Mouse (Mus musculus) lung, postnatal 4 days (tissue): ENCODE data around the gene Fpr-rs7.

Source experiments
- DNase-seq, 2 experiments: peaks; one replicate each; pipeline ENCODE4 v3.0.0; 2021

Fpr-rs7 gene

DNA sequence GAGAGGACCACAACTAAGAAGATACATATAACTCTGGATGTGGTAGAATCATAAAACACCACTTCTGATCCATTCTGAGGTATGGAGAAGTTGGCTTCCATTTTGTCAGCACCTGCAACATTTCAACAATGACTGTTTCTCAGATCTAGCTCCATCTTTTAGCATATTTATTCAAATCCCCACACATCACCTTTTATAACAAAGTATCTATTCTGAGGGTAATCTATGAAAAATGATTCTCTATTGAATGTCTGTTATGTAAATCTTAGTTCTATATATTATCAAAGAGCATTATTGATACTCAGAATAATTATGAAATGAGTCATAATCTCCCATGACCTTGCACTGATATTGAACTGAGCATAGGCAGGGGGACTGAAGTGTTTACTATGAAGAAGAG lies at the start of gene Fpr-rs7:
Gene Fpr-rs7 (minus strand): TSS at position 101 of the 400 bp plus-strand sequence.
- DNase-seq, result no peak

DNA sequence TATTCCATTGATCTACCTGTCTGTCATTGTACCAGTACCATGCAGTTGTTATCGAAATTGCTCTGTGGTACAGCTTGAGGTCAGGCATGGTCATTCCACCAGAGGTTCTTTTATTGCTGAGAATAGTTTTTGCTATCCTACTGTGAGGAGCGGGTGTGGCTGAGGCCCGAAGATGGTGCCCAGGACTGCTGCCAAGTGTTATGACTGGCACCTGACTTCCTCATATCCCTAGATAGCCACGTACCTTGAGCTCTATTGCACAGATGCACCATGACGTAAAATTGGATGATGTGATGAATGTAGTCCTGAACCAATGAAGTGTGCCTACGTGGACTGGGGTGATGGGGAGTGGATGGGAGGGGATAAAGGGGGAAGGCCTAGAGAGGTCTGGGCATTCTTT lies 39.9 kb downstream of the Fpr-rs7 start:
- no peak for DNase-seq

DNA sequence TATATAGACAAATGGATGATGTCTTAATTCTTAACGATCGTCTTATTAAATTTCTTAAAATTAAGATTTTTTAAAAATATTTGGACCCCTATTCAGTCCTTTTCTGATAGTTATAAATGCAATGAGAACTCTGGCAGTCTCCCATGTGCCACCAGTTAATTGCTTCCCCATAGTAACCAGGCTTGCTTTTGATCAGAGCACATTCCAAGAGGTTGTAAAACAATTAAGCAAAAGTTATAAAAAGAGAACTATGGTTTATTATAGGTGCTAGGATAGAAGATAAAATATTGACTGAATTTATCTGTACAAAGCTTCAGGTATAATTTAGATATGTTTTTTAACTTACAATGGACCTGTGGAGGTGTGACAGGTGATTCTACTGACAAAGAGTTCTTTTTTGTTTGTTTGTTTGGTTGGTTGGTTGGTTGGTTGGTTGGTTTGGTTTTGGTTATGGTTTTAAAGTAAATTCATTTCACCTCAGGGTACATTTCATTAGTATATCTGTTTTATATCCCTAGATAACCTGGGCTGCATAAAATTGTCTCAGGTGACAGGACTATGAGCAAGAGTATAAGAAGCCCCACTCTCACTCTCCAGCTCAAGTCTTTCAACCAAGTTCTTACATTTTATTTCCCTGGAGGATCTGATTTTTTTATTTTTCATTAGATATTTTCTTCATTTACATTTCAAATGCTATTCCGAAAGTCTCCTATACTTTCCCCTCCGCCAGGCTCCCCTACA lies 42.2 kb downstream of the Fpr-rs7 start:
- DNase-seq, result no peak
